Mouse (Mus musculus): ENCODE data around the gene H2-Eb2.

GRCm38 (mm10) chr17:34287648-34288047 is 37.8 kb upstream of the H2-Eb2 start, which contains the start of gene H2-Aa:
- no peak for TF ChIP-seq POLR2A (IDR thresholded peaks at IDR 0.05; ENCODE audit: borderline replicate concordance, low read depth, low read length)
- TF ChIP-seq CTCF (IDR thresholded peaks at IDR 0.05; ENCODE audit: low read depth, low read length), result no peak

All from bone marrow macrophage, adult 2 months (primary cell).